Mouse (Mus musculus): Measurements from ENCODE around the gene Ythdf1. TPM values are rescaled to one million over a fixed set of nuclear protein-coding genes. Genes with fewer than 3 reads are reported as not detected.

The Ythdf1 gene
- total and polyA plus RNA-seq, 2 experiments from 2014 or later: 32.2 to 56.6 TPM

- no peak overlapping the region for H3K27ac ChIP-seq (ENCODE audit: low read depth, low read length)
- H3K9ac ChIP-seq (replicated peaks; ENCODE audit: low read length, poor library complexity, severe bottlenecking): no peak overlapping the region; the same call in 1 of the 2 replicates
- ATAC-seq (ENCODE audit: low FRiP score) (0 out of 2 replicates have a peak, but pooled peaks have one; percentile 41), DNase-seq (ENCODE audit: low spot score) (peak; percentile 79)
- H3K4me1 ChIP-seq (ENCODE audit: insufficient read depth, low read length): peaks cover 4% of the 10 kb centered on the region; the same call in 1 of the 2 replicates
- H3K27me3 ChIP-seq (ENCODE audit: insufficient read depth, low read length): no peaks in the 10 kb centered on the region
- no peaks in the 10 kb centered on the region for H3K9me3 ChIP-seq (ENCODE audit: low read length)
- H3K36me3 ChIP-seq (ENCODE audit: insufficient read depth, low read length): peaks cover 7% of the 10 kb centered on the region; the same call in 1 of the 2 replicates
- 24% methylated on average over 2 of the region's 2 CpGs for WGBS
- TF ChIP-seq CTCF (IDR thresholded peaks at IDR 0.05): peak; percentile 88
- no peak overlapping the region for H3K4me3 ChIP-seq (ENCODE audit: low read depth, low read length)
- H3K4me2 ChIP-seq (ENCODE audit: low read depth, low read length, poor library complexity, severe bottlenecking): no peak overlapping the region
Measured at GRCm38 (mm10) chr2:180902086-180902485, 18.7 kb downstream of the Ythdf1 start.

GRCm38 (mm10) chr2:180897857-180898256 is 22.9 kb downstream of the Ythdf1 start:
- no peak for TF ChIP-seq CTCF (IDR thresholded peaks at IDR 0.05)
- Histone ChIP-seq H3K9ac (replicated peaks; ENCODE audit: low read length, poor library complexity, severe bottlenecking) (no peak overlapping the region), H3K4me1 (ENCODE audit: insufficient read depth, low read length) (peaks cover 13% of the 10 kb centered on the region), H3K9me3 (ENCODE audit: low read length) (no peaks in the 10 kb centered on the region), H3K4me2 (ENCODE audit: low read depth, low read length, poor library complexity, severe bottlenecking) (no peak overlapping the region), H3K4me3 (ENCODE audit: low read depth, low read length) (no peak overlapping the region), H3K27ac (ENCODE audit: low read depth, low read length) (peak overlapping the region; percentile 99), H3K36me3 (ENCODE audit: insufficient read depth, low read length) (no peaks in the 10 kb centered on the region; the same call in 1 of the 2 replicates), H3K27me3 (ENCODE audit: insufficient read depth, low read length) (no peaks in the 10 kb centered on the region)
- no peak for ATAC-seq (ENCODE audit: low FRiP score)
- no peak for DNase-seq (ENCODE audit: low spot score)
- 55% methylated on average over 6 of the region's 6 CpGs for WGBS

- Histone ChIP-seq H3K4me2 (ENCODE audit: low read depth, low read length, poor library complexity, severe bottlenecking) (no peak overlapping the region), H3K4me1 (ENCODE audit: insufficient read depth, low read length) (peaks cover 13% of the 10 kb centered on the region), H3K27ac (ENCODE audit: low read depth, low read length) (peak overlapping the region; percentile 99), H3K27me3 (ENCODE audit: insufficient read depth, low read length) (no peaks in the 10 kb centered on the region), H3K9me3 (ENCODE audit: low read length) (no peaks in the 10 kb centered on the region), H3K36me3 (ENCODE audit: insufficient read depth, low read length) (no peaks in the 10 kb centered on the region; the same call in 1 of the 2 replicates), H3K9ac (replicated peaks; ENCODE audit: low read length, poor library complexity, severe bottlenecking) (peak overlapping the region; percentile 39; the same call in 1 of the 2 replicates), H3K4me3 (ENCODE audit: low read depth, low read length) (no peak overlapping the region)
- TF ChIP-seq CTCF (IDR thresholded peaks at IDR 0.05): no peak
- WGBS: 49% methylated on average over 15 of the region's 15 CpGs
- no peak for DNase-seq (ENCODE audit: low spot score)
- no peak for ATAC-seq (ENCODE audit: low FRiP score)
Measured at GRCm38 (mm10) chr2:180896819-180897625, 23.7 kb downstream of the Ythdf1 start.

- WGBS: 51% methylated on average over 11 of the region's 11 CpGs
- H3K27ac ChIP-seq (ENCODE audit: low read depth, low read length): peak overlapping the region; percentile 99
- DNase-seq (ENCODE audit: low spot score) (no peak), ATAC-seq (ENCODE audit: low FRiP score) (no peak)
- no peaks in the 10 kb centered on the region for H3K27me3 ChIP-seq (ENCODE audit: insufficient read depth, low read length)
- H3K4me3 ChIP-seq (ENCODE audit: low read depth, low read length): peak overlapping the region; percentile 79; the same call in 1 of the 2 replicates
- peak; percentile 22 for TF ChIP-seq CTCF (IDR thresholded peaks at IDR 0.05)
- peak overlapping the region; percentile 83 for H3K4me2 ChIP-seq (ENCODE audit: low read depth, low read length, poor library complexity, severe bottlenecking)
- H3K36me3 ChIP-seq (ENCODE audit: insufficient read depth, low read length): no peaks in the 10 kb centered on the region; the same call in 1 of the 2 replicates
- H3K9me3 ChIP-seq (ENCODE audit: low read length): no peaks in the 10 kb centered on the region
- peaks cover 13% of the 10 kb centered on the region for H3K4me1 ChIP-seq (ENCODE audit: insufficient read depth, low read length)
- peak overlapping the region; percentile 39 for H3K9ac ChIP-seq (replicated peaks; ENCODE audit: low read length, poor library complexity, severe bottlenecking)
Measured at GRCm38 (mm10) chr2:180895837-180896525, 24.8 kb downstream of the Ythdf1 start.

GRCm38 (mm10) chr2:180895321-180895720 is 25.4 kb downstream of the Ythdf1 start:
- no peak for DNase-seq (ENCODE audit: low spot score)
- 30% methylated on average over 3 of the region's 3 CpGs for WGBS
- peaks cover 13% of the 10 kb centered on the region for H3K4me1 ChIP-seq (ENCODE audit: insufficient read depth, low read length)

More at GRCm38 (mm10) chr2:180895321-180895720, 25.4 kb downstream of the Ythdf1 start:
- Histone ChIP-seq H3K4me2 (ENCODE audit: low read depth, low read length, poor library complexity, severe bottlenecking) (peak overlapping the region; percentile 83), H3K4me3 (ENCODE audit: low read depth, low read length) (peak overlapping the region; percentile 79), H3K9ac (replicated peaks; ENCODE audit: low read length, poor library complexity, severe bottlenecking) (peak overlapping the region; percentile 39; the same call in 1 of the 2 replicates), H3K27me3 (ENCODE audit: insufficient read depth, low read length) (no peaks in the 10 kb centered on the region), H3K9me3 (ENCODE audit: low read length) (no peaks in the 10 kb centered on the region), H3K27ac (ENCODE audit: low read depth, low read length) (peak overlapping the region; percentile 99), H3K36me3 (ENCODE audit: insufficient read depth, low read length) (no peaks in the 10 kb centered on the region; the same call in 1 of the 2 replicates)
- ATAC-seq (ENCODE audit: low FRiP score): no peak
- no peak for TF ChIP-seq CTCF (IDR thresholded peaks at IDR 0.05)

Data from midbrain, postnatal 0 days (tissue).